Mouse (Mus musculus) kidney, embryonic 15.5 days (tissue): Measurements from ENCODE around the gene Nos1ap. TPM values are rescaled to one million over a fixed set of nuclear protein-coding genes. Genes with fewer than 3 reads are reported as not detected.
A peak's percentile ranks its signal among the peaks of the same experiment; 100 is the strongest.

Source experiments
- ATAC-seq: fragments of 200-750 bp; cut with Nextera tagmentation; replicated peaks from 2 replicates; pipeline ENCODE4 v1.8.0; 2017; ENCODE audit warnings: moderate TSS enrichment; ENCODE audit not compliant: low FRiP score
- H3K27ac ChIP-seq: fragments of 300-500 bp; sonication (generic); 2 replicates; pipeline ENCODE4 v1.5.1; 2015; ENCODE audit warnings: mild to moderate bottlenecking, inconsistent platforms
- H3K27me3 ChIP-seq: fragments of 300-500 bp; sonication (generic); 2 replicates; pipeline ENCODE4 v1.6.1; 2015; ENCODE audit warnings: inconsistent platforms
- H3K36me3 ChIP-seq: fragments of 300-500 bp; sonication (generic); 2 replicates; pipeline ENCODE4 v1.6.1; 2015; ENCODE audit warnings: inconsistent platforms
- H3K4me1 ChIP-seq: fragments of 300-500 bp; sonication (generic); 2 replicates; pipeline ENCODE4 v1.6.1; 2015; ENCODE audit warnings: inconsistent platforms
- H3K4me2 ChIP-seq: fragments of 300-500 bp; sonication (generic); 2 replicates; pipeline ENCODE4 v1.6.1; 2015; ENCODE audit warnings: moderate library complexity, mild to moderate bottlenecking, inconsistent platforms
- H3K4me3 ChIP-seq: fragments of 300-500 bp; sonication (generic); replicated peaks from 2 replicates; pipeline ENCODE4 v1.5.1; 2015; ENCODE audit warnings: mild to moderate bottlenecking, inconsistent platforms
- H3K9ac ChIP-seq: fragments of 300-500 bp; sonication (generic); 2 replicates; pipeline ENCODE4 v1.6.1; 2015; ENCODE audit warnings: mild to moderate bottlenecking, inconsistent platforms
- H3K9me3 ChIP-seq: fragments of 300-500 bp; sonication (generic); replicated peaks from 2 replicates; pipeline ENCODE4 v1.6.1; 2016; ENCODE audit warnings: inconsistent platforms
- WGBS: fragments of 180-500 bp; shearing (Covaris S2); methylation state at CpG from one replicate; pipeline ENCODE4 v1.1.7; 2015; ENCODE audit warnings: mixed read lengths; 5-methylcytosine and 5-hydroxymethylcytosine counted together
- polyA plus RNA-seq: library from polyadenylated mRNA; unstranded; fragments of >200 nt; fragmentation: Nextera tagmentation; extraction: Ambion mirVana; gene quantifications from 2 replicates; pipeline ENCODE4 v1.2.1, GENCODE M21; 2015

The Nos1ap gene
- 17.7 and 18.2 TPM in 2 replicates for polyA plus RNA-seq

DNA sequence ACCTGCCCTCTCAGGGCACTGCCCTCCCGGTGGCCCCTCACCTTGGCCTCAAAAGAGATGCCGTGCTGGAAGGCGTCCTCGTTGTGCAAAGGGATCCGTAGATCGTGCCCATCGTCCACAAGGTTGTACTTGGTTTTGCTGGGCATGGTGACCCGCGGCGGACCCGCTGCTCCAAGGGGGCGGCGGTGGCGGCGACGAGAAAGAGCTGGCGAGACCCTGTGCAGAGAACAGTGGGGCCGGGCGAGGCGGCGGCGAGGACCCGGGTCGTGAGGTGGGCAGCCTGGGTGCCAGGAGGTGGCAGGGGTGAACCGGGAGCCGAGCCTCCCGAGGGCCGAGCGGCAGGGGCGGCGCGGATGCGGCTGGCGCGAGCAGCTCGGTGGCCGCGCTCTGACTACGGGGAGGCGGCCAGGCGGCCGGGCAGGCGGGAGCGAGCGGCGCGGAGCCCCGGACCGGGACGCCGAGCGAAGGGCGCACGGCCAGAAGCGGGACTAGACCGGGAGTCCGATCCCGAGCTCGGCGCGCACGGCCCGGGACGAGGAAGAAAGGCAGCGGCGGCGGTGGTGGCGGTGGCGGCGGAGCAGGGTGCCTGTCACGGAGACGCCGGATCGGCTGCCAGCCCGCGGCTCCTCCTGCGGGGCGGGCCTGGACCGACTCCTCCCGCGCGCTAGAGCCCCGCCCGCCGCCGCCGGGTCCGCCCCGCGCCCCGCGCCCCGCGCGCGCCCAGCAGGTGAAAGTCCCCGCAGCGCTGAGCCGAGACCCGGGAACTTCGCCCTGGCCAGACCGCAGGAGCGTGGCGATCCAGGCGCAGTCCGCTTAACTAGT lies at the start of gene Nos1ap:
Nos1ap (minus strand) TSS at position 643 of the 822 bp plus-strand sequence.
- H3K36me3 ChIP-seq, result peaks cover 20% of the 10 kb centered on the region
- H3K27ac ChIP-seq, result peak within 1 kb of the TSS; percentile 71
- under 1% methylated on average over 87 of the region's 106 CpGs for WGBS
- H3K4me3 ChIP-seq, result peak within 1 kb of the TSS; percentile 88
- peaks cover 14% of the 10 kb centered on the region for H3K4me1 ChIP-seq
- H3K9ac ChIP-seq, result peak within 1 kb of the TSS; percentile 77
- ATAC-seq, result peak; percentile 91
- no peaks in the 10 kb centered on the region for H3K9me3 ChIP-seq
- no peaks in the 10 kb centered on the region for H3K27me3 ChIP-seq
- peak within 1 kb of the TSS; percentile 98 for H3K4me2 ChIP-seq

DNA sequence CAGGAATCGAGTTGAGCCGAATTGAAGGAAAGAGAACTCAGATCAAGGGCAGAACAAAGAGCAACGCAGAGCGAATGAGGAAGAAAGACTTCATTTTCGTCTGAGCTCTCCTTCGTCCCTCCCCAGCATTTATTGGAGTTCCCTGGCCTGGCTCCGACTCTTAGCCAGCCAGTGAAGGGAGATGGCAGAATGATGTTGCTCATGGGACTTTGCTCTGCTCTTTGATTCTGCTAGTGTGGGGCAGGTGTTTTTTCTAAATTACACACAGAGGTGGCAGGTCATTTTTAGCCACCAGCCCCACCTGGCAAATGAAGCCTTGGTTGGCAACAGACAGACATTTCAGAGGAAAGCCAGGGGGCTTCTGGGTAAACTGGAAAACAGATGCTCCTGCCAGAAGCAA lies 49.3 kb upstream of the Nos1ap start:
- ATAC-seq, result no peak
- 77% methylated on average over 7 of the region's 7 CpGs for WGBS
- Histone ChIP-seq H3K27me3 (peaks cover 4% of the 10 kb centered on the region; the same call in 1 of the 2 replicates), H3K4me2 (no peak overlapping the region), H3K4me3 (no peak overlapping the region), H3K4me1 (peaks cover 6% of the 10 kb centered on the region; the same call in 1 of the 2 replicates), H3K9ac (no peak overlapping the region), H3K27ac (no peak overlapping the region), H3K9me3 (no peaks in the 10 kb centered on the region), H3K36me3 (no peaks in the 10 kb centered on the region)

DNA sequence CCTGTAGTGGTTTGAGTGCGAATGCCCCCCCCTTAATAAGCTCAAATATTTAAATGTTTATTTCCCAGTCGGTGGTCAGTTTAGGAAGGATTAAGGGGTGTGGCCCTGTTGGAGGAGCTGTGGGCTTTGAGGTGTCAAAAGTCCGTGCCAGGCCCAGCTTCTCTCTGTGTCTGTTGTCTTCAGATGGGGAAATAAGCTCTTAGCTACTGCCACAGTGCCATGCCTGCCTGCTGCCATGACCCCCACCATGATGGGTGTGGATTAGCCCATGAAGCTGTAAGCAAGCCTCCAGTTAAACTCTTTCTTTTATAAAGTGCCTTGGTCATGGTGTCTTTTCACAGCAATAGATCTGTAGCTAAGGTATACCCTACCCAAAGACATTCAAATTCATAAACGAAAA lies 43.2 kb upstream of the Nos1ap start:
- H3K36me3 ChIP-seq, result no peaks in the 10 kb centered on the region
- H3K9ac ChIP-seq, result no peak overlapping the region
- H3K27me3 ChIP-seq, result no peaks in the 10 kb centered on the region
- H3K9me3 ChIP-seq, result no peaks in the 10 kb centered on the region
- H3K4me1 ChIP-seq, result no peaks in the 10 kb centered on the region
- no peak for ATAC-seq
- WGBS, result 75% methylated on average over 4 of the region's 4 CpGs
- no peak overlapping the region for H3K4me3 ChIP-seq
- no peak overlapping the region for H3K27ac ChIP-seq
- no peak overlapping the region for H3K4me2 ChIP-seq

DNA sequence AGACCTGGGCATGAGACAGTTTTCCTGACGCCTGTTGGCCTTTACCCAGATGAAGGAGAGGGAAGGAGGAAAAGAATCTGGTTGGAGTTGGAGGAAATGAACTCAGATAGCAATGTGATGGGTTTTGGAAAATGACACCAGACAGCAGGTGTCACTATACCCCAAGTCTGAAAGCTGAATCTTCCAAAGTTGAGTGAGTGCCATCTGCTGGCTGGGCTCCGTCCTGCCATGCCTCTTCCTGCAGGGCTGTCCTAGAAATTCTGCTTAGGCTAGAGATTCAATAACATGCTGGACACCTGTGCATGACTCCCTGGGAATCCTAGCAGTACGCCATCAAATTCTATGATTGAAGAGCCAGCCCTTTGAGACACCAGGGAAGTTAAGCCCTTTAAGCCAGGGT lies 42.7 kb upstream of the Nos1ap start:
- Histone ChIP-seq H3K9me3 (no peaks in the 10 kb centered on the region), H3K36me3 (no peaks in the 10 kb centered on the region), H3K4me2 (no peak overlapping the region), H3K9ac (no peak overlapping the region), H3K4me1 (no peaks in the 10 kb centered on the region), H3K27me3 (no peaks in the 10 kb centered on the region), H3K27ac (no peak overlapping the region), H3K4me3 (no peak overlapping the region)
- peak; percentile 74 for ATAC-seq
- WGBS, result 19% methylated on average over 3 of the region's 3 CpGs

DNA sequence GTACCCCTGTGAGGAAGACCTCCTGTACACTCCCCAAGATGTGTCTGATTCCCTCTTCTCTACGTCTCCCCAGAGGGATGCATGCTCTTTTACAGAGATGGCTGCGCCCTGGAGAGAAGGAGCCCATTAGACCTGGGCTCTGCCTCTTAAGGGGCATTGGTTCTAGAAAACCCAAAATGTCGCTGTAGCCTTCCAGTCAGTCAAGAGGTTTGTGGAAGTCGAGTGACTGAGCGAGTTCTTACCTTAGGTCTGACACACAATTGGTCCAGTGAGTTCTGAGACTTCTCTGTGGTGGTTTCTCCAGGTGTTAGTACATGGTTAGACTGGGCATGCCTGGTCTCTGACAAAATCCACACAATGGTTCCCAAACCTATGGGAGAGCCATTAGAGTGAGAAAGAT lies 41.9 kb upstream of the Nos1ap start:
- no peak overlapping the region for H3K9ac ChIP-seq
- H3K9me3 ChIP-seq, result no peaks in the 10 kb centered on the region
- no peaks in the 10 kb centered on the region for H3K27me3 ChIP-seq
- WGBS, result 91% methylated on average over 5 of the region's 5 CpGs
- no peaks in the 10 kb centered on the region for H3K4me1 ChIP-seq
- H3K4me3 ChIP-seq, result no peak overlapping the region
- H3K36me3 ChIP-seq, result no peaks in the 10 kb centered on the region
- H3K27ac ChIP-seq, result no peak overlapping the region
- ATAC-seq, result no peak
- H3K4me2 ChIP-seq, result no peak overlapping the region

DNA sequence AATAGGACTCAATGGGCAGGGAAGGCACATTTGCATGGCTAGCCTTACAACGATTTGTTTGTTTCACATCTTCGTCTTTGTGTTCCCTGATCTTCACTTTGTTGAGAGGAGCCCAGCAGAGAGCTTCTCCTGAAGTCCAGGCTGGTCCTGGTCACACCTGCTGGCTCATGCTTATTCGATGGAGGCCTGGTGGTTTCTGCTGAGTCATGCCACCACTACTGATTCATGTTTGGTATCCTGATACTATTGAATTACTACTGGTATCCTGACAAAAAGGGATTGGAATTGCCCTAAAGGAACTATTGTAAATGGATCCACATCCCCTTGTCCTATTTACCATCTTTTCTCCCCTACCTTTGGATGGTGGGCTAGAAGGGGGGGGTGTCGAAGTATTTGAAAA lies 40.8 kb upstream of the Nos1ap start:
- H3K4me2 ChIP-seq, result no peak overlapping the region
- no peak overlapping the region for H3K9ac ChIP-seq
- no peaks in the 10 kb centered on the region for H3K27me3 ChIP-seq
- no peak overlapping the region for H3K27ac ChIP-seq
- 90% methylated on average over 4 of the region's 4 CpGs for WGBS
- no peaks in the 10 kb centered on the region for H3K4me1 ChIP-seq
- no peak for ATAC-seq
- no peaks in the 10 kb centered on the region for H3K9me3 ChIP-seq
- no peak overlapping the region for H3K4me3 ChIP-seq
- no peaks in the 10 kb centered on the region for H3K36me3 ChIP-seq

DNA sequence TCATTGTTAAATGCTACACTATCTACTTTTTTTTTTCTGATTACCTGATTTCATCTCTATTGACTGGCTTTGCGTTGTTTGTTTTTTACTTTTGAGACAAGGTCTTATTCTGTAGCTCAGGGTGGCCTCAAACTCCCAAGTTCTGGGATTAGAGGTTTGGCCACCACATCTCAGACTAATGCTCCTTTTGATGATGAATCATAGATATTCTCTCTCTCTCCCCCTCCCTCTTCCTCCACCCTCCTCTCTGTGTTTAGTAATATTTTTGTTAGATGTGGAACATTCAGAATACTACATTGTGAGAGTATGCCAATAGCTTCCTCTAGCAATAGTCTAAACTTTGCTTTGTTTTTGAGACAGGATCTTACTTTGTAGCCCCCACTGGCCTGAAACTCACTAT lies 33.8 kb upstream of the Nos1ap start:
- WGBS, result 100% methylated on average over 1 of the region's 1 CpGs
- H3K36me3 ChIP-seq, result no peaks in the 10 kb centered on the region
- no peak for ATAC-seq
- H3K9me3 ChIP-seq, result no peaks in the 10 kb centered on the region
- H3K27ac ChIP-seq, result no peak overlapping the region
- H3K9ac ChIP-seq, result no peak overlapping the region
- H3K27me3 ChIP-seq, result no peaks in the 10 kb centered on the region
- no peak overlapping the region for H3K4me3 ChIP-seq
- H3K4me2 ChIP-seq, result no peak overlapping the region
- no peaks in the 10 kb centered on the region for H3K4me1 ChIP-seq

DNA sequence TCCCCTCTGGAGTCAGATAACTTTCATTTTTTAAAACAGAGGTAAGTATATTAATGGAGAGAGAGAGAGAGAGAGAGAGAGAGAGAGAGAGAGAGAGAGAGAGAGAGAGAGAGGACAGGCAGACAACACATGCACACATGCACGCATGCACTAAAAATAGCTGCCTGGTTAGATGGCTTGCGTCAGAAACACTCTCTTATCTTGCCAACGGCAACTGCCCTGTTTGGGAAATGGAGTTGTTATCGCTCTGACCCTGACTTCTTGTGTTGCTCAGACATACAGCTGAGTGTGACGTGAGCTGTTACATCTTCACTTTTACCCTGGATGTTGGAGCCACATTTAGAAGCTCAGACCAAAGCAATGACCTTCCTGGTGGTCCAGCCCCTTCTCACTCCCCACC lies 33.3 kb upstream of the Nos1ap start:
- Histone ChIP-seq H3K4me1 (no peaks in the 10 kb centered on the region), H3K4me2 (no peak overlapping the region), H3K27me3 (no peaks in the 10 kb centered on the region), H3K27ac (no peak overlapping the region), H3K36me3 (no peaks in the 10 kb centered on the region), H3K9me3 (no peaks in the 10 kb centered on the region), H3K9ac (no peak overlapping the region), H3K4me3 (no peak overlapping the region)
- WGBS, result 74% methylated on average over 5 of the region's 5 CpGs
- peak; percentile 79 for ATAC-seq

DNA sequence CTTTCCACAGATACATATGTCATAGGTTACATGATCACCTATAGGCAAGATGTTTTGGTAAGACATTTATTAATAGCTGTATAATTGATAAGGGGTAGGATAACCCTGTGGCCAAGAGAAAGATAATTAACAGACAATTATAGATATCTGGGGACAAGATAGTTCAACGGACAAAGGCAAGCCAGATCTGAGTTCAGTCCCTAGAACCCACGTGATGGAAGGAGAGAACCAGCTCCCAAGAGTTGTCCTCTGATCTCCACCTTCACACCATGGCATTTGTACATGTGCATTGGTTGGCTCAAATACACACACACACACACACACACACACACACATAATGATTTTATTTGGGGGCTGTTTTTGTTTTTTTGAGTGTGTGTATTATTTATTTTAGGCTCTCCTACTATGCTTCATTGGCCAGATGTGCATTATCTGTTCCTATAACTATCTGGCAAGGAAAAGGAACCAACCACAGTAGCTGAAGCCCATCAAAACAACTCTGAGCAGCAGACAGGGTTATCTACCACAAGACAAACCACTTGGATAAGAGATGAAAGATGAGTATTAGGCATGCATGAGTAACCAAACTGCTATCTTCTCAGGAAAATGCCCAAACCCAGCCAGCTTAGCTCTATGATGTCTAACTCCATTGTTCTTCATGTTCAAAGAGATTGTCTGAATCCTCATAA lies 30.2 kb upstream of the Nos1ap start:
- Histone ChIP-seq H3K4me2 (no peak overlapping the region), H3K9me3 (no peaks in the 10 kb centered on the region), H3K36me3 (no peaks in the 10 kb centered on the region), H3K4me3 (no peak overlapping the region), H3K27ac (no peak overlapping the region), H3K4me1 (no peaks in the 10 kb centered on the region), H3K9ac (no peak overlapping the region), H3K27me3 (no peaks in the 10 kb centered on the region)
- no peak for ATAC-seq
- WGBS, result 84% methylated on average over 2 of the region's 2 CpGs

DNA sequence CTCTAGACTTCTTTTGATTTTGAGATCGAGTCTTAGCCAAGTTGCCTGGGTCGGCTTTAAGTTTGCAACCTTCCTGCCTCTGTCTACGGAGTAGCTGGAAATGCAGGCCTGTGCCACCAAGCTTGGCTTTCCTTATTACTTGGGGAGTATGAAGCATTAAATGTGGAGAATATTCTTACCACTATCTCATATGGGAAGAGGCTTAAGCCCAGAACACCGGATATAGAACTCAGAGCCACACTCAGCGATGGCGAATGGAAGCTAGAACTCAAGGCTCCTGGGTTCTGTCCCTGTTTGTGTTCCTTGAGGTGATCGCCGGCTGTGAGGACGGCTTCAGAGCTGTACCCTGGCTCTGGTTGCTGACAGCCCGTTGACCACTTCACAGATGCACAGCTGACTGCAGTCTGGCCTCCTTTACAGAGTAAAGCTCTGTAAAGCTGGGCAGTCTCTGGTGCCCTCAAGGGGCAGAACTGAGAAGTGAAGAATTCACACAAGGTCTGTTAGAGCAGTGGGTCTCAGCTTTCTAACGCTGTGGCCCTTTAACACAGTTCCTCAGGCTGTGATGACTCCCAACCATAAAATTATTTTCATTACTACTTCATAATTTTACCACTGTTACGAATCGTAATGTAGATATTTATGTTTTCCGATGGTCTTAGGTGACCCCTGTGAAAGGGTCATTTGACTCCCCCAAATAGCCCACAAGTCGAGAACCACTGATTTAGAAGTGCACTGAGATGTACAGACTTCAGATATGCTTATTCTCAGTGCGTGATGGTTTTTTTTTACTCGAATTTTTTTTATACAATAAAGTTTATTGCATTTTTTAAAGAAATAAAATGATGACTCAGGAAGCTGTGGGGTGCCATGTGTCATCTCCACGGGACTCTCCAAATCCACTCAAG lies 23.6 kb upstream of the Nos1ap start:
- H3K4me2 ChIP-seq, result no peak overlapping the region
- no peak overlapping the region for H3K27ac ChIP-seq
- no peaks in the 10 kb centered on the region for H3K4me1 ChIP-seq
- 58% methylated on average over 18 of the region's 18 CpGs for WGBS
- H3K27me3 ChIP-seq, result no peaks in the 10 kb centered on the region
- no peak overlapping the region for H3K4me3 ChIP-seq
- H3K9ac ChIP-seq, result no peak overlapping the region
- no peaks in the 10 kb centered on the region for H3K9me3 ChIP-seq
- H3K36me3 ChIP-seq, result no peaks in the 10 kb centered on the region
- ATAC-seq, result peak; percentile 79

DNA sequence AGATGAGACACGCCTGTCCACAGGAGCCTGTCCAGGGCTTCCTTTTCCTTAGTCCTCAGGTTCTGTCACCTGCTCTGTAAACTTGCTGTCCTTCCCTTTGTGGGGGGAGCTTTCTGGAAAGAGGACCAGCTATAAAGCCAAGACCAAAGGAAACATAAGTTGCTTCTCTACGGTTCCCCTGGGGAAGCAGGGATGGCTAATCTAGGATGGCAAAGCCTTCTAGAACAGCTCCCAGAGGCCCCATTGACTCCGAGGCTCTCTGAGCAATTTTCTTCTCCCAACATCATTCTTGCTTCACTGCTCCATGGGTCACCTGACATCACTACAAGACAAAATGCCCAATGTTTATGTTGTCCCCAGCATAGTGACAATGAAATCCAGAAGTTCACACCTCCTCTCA lies 22.0 kb upstream of the Nos1ap start:
- Histone ChIP-seq H3K4me3 (no peak overlapping the region), H3K36me3 (no peaks in the 10 kb centered on the region), H3K4me2 (no peak overlapping the region), H3K27ac (no peak overlapping the region), H3K27me3 (no peaks in the 10 kb centered on the region), H3K4me1 (no peaks in the 10 kb centered on the region), H3K9ac (no peak overlapping the region), H3K9me3 (no peaks in the 10 kb centered on the region)
- ATAC-seq, result no peak
- 83% methylated on average over 3 of the region's 3 CpGs for WGBS

DNA sequence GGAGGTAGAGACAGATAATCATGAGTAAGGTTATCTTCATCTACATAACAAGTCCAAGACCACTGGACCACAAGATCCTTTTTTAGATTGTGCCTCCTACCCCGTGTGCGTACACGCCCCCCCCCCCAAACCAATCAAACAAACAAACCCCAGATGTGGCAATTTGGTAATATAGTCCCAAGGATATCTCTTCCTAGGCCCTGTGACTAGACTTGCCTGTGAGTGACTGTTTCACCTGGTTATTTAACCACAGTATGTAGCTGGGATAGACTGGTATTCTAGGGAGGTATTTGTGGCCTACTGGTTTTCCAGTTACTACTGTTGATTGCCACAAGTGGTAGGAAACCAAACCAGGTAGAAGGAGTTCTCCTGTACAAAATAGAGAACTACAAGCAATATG lies 21.0 kb upstream of the Nos1ap start:
- Histone ChIP-seq H3K9ac (no peak overlapping the region), H3K27me3 (no peaks in the 10 kb centered on the region), H3K27ac (no peak overlapping the region), H3K36me3 (no peaks in the 10 kb centered on the region), H3K4me1 (no peaks in the 10 kb centered on the region), H3K4me2 (no peak overlapping the region), H3K9me3 (no peaks in the 10 kb centered on the region), H3K4me3 (no peak overlapping the region)
- 91% methylated on average over 3 of the region's 3 CpGs for WGBS
- no peak for ATAC-seq
